Mouse (Mus musculus) left cerebral cortex, adult 18-20 months (tissue): ENCODE data around the gene Tmem108. TPM values are rescaled to one million over a fixed set of nuclear protein-coding genes. Genes with fewer than 3 reads are reported as not detected.

Experiments used
- DNase-seq, 2 experiments: peaks; one replicate each; pipeline ENCODE4 v3.0.0; 2021 to 2022; ENCODE audit warnings: low spot score in 2 of 2, mixed read lengths in 1 of 2
- total RNA-seq, 2 experiments: library from RNA; stranded (reverse); gene quantifications; 2 replicates each; pipeline ENCODE4 v1.2.3; 2021

The Tmem108 gene
- total RNA-seq, 2 experiments from 2014 or later = 23.7 to 25.9 TPM

- no peak for DNase-seq
These were observed 257.9 kb downstream of the Tmem108 start for GRCm38 (mm10) chr9:103503586-103504298.

DNA sequence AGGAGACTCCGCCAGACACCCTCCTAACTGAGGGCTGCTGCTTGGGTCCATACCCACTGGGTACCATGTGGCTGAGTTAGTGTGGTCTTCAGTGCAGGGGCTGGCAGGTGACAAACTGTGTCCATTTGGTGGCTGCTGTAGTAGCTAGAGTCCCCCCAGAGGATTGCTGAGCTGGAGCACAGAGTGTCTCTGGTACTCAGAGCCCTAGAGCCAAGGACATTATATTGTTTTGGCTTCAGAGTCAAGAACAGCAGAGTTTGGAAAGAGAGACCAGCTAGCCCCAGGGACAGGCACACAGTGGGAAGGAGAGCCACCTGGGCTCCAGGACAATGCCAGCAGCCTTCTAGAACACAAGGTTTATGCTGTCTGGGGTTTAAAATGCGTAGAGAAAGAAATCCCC lies 259.0 kb downstream of the Tmem108 start:
- no peak for DNase-seq

- peak; percentile 65 to 77 for DNase-seq
These were observed 259.7 kb downstream of the Tmem108 start for GRCm38 (mm10) chr9:103501861-103502364.

DNA sequence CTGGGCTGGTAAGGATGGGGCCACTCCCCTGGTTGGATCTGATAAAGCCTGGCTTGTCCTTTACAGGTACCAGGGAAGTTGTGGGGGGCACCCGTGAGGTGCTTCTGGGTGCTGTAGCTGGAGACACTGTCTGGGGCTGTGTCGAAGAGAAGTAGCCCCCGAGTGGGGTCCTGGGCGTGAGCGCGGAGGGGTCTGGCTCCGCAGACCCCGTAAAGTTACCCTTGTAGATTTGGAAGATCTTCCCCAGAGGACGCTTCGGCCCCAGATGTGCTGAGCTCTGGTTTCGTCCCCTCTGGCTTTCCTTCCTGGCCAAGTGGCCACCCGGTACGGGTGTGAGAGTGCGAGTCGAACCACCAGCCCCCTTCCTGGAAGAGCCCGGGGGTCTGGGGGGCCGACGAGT lies 262.3 kb downstream of the Tmem108 start:
- DNase-seq = no peak

- no peak for DNase-seq
These were observed 262.9 kb downstream of the Tmem108 start for GRCm38 (mm10) chr9:103498699-103499098.

DNA sequence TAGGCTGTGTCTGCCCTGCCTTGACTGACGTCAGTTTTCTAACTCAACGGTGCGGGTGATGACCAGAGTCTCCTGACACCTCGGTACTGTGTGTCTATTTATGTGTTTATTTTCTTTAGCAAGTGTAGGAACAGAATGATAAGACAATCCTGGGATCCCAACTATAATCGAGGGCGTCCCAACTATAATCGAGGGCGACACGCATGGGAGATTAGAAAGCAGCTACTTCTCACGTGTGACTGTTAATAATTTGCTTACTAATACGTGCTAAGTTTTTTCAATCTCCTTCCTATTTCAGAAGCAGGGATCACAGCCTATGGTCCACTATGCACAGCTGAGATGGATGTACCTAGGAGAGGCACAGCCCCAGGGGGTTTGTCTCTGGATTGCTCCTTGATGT lies 266.2 kb downstream of the Tmem108 start:
- no peak for DNase-seq

DNA sequence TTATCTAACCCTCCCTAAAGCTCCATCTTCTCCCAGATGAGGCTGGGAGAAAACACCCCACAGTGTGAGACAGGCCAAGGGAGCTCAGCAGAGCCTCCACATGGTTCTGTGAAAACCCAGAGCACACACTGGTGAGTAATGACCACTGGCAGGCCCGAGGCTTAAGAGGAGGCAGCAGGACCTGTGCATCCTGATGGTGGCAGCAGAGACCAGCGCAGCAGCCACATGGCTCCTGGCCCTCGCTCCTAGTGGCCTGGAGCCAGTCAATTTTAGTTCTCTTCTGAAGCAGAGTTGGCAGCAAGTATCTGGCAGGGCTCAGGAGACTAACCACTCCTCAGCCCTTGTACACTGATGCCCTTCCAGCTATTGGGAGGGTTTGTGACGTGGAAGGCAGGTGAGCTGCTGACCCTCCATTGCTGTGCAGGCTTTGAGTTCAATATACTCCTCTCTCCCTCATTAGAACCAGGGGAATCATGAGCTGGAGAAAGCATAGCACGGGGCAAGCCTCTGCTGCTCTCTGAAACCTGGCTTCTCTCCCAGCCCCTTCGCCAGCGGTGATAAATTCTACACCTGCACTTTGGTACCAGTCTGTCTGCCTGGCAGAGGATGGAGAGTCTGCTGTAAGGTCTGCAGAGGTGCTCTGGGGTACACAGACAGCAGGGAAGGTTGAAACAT lies 267.2 kb downstream of the Tmem108 start:
- DNase-seq = peak; percentile 82 to 84

- DNase-seq = no peak
These were observed 269.7 kb downstream of the Tmem108 start for GRCm38 (mm10) chr9:103491985-103492384.

GRCm38 (mm10) chr9:103490439-103490838 lies 271.2 kb downstream of the Tmem108 start:
- peak; percentile 75 to 84 for DNase-seq

DNA sequence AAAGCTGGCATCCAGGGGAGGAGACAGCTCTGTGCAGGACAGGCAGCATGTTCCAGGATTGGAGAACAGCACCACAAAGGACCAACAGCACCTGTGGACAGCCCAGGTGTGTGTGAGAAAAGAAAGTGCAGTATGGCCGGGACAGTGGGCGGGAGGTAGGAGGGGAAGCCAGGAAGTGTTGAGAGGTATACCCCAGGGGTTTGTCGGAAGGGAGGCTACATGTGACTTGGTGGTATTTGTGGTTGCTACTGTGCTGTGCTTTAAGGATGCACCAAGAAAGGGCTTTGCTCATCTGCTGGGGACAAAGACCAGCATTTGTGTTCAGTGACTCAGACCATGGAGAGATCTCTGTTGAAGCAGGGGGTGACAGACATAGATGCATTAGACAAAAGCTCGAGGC lies 271.8 kb downstream of the Tmem108 start:
- no peak for DNase-seq

DNA sequence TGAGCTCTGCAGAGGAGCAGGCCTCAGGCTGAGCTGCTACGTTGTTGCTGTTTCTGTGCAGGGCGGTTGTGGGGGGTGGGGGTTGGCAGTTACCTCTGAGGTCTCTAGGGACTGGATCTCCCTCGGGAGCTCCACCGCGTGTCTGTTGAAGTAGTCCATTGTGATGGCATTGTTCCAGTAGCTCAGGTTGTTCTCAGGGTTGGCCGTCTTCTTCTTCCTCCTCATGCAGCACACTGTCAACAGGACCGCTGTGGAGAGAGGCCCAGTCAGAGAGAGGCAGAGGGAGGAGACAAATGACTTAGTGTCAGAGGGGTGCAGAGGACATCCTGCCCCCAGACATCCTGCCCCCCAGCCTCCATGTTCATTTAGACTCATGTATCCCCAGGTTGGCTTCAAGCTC lies 272.5 kb downstream of the Tmem108 start:
- no peak for DNase-seq

- no peak for DNase-seq
These were observed 275.4 kb downstream of the Tmem108 start for GRCm38 (mm10) chr9:103486262-103486661.

GRCm38 (mm10) chr9:103485606-103486005 lies 276.0 kb downstream of the Tmem108 start:
- DNase-seq = no peak

- DNase-seq = no peak
These were observed 280.9 kb downstream of the Tmem108 start for GRCm38 (mm10) chr9:103480603-103481220.

GRCm38 (mm10) chr9:103480044-103480576 lies 281.5 kb downstream of the Tmem108 start, which contains the start of gene Bfsp2:
Gene Bfsp2, minus strand, starts transcription at chr9:103480420.
- no peak for DNase-seq

GRCm38 (mm10) chr9:103475414-103475813 lies 286.2 kb downstream of the Tmem108 start:
- no peak for DNase-seq

DNA sequence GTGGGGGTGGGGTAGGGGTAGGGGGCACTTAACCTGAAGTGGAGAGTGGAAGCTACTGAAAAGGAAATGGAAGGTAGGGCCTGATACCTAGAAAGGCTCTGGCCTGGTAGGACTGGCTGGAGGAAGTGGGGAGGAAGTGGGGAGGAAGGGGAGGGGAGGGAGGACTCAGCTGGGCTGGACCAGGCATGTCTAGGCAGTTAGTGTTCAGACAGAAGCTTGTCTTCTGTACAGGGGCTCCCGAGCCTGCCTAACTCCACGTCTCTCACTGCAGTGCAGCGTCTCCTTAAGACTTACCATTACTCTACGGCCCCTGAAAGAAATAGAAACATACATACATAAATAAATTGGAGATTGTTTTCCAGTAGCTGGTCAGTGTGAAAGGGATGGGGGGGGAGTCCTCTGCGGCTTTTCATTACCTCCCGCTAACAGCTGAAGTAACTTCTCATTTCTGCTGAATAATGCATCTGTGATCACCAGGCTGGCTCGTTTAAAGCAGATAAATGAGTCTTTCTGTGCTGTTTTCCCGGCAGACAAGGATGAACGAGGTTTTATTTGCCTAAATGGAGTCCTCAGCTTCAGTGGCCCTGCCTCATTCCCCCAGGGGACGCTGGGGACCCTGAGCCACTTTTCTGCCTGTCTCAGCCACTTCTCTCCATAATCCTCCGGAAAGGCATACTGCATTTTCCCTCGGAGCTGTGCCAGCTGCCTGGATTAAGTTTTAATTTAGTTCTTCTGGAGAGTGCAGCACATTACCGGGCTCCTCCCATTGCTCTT lies 287.5 kb downstream of the Tmem108 start:
- DNase-seq = no peak

GRCm38 (mm10) chr9:103471784-103472183 lies 289.9 kb downstream of the Tmem108 start:
- no peak for DNase-seq

GRCm38 (mm10) chr9:103469516-103469915 lies 292.1 kb downstream of the Tmem108 start:
- DNase-seq = peak; percentile 31 to 48

DNA sequence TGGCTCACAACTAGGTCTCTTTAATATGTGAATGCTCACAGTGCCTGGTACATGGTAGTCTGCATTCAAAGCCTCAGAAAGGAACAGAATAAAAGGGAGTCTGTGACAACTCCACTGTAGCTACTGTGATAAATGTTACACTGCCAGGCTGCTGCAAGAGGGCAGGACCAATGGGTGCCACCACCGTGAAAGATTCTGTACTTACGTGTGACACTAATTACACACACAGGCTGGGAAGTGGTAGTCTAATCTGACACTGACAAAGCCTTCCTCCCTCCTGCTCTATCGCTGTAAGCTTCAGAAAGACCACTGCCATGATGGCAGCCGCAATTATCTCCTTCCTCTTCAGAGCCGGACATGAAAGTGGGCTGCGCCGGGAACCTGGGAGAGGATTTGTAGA lies 292.7 kb downstream of the Tmem108 start:
- DNase-seq = no peak

DNA sequence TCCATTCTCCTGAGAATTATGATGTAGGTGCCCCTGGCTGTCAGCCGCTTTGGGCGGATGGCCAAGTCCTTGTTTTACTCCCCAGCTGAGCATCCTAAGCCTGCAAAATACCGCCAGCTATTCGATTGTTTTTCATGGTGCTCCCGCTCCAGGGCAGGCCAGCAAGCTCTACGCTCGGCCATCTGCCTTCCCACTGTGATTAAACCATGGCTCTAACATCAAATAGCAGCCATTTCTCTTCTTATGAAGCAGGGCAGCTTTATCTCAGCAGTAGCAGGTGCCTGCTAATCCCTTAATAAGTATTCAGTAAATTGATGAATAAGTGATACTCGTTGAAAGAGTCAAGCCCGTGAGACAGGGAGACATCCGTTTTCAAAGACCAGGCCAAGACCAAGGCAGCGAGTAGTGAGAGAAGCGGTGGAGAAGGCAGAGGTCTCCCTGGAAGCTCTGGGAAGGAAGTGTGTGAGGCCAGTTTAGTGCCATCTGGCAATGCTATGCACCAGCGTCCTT lies 295.9 kb downstream of the Tmem108 start:
- peak in 1 of 2 experiments; percentile 16 for DNase-seq
